Mouse (Mus musculus) gastrocnemius, postnatal 25 days (tissue): ENCODE measurements at regions not wholly inside any gene's neighbourhood (a gene's known extent, or its start where the extent isn't known, plus 50 kb on each side); places are given as distances from the start of the nearest gene placed in this dataset.

Source experiments
- DNase-seq: peaks from one replicate; pipeline ENCODE4 v3.0.0; 2022

DNA sequence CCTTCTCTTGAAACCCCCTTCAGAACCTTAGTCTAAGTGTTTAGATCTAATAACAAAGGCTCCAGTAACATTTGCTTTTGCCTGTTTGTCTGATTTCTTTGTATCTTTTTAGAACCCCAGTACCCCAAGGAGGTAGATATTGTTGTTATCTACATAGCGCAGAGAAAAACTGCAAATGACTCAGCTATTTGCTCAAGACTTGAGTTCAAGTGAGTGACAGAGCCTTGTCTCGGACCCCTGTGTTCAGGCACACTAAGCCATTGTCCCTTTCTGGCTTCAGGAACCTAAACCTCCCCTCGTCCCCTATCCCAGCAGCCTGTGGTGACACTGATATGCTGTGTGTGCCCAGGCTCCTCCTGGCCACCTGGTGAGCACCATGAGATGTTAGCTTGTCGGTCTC, 421.5 kb downstream of the Cd83 start:
- DNase-seq = no peak

DNA sequence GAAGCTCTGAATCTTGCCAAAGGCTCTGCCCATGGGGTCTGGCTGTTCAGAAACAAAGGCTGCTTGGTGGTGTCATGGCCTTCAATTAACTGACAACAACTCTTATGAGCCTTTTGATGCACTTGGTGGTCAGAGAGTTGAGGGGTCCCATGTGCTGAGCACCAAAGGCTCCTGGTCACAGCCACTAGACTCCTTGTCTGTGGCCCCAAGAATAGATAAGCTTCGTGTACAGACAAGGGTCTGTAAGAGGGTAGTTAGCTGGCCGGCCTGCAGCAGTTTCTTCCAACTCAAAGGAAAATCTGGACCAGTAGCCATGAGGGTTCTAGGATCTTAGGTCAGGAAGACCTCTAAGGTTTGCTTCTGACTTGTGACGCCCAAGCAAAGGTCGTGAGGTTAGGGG, 421.9 kb downstream of the Cd83 start:
- no peak for DNase-seq

GRCm38 (mm10) chr13:44207400-44208005, 422.9 kb downstream of the Cd83 start:
- DNase-seq = no peak

GRCm38 (mm10) chr13:44209036-44209435, 424.5 kb downstream of the Cd83 start:
- DNase-seq = no peak

DNA sequence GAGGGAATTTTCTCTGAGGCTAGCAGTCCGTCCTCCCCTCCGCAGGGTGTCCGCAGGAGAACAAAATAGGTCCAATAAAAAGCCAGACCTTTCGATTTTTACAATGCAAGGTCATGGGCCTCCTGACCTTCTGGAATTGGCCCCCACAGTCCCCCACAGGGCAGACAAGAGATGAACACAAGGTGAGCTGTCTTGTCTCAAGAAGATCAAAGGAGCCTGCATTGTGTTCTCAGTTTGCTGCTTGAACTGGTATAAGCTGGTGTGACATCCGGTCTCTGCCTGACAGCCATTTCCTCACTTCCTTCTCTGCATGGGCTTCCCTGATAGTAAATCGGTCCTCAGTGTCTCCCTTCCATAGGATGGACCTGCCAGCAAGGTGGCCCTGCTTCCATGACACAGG, 425.5 kb downstream of the Cd83 start:
- DNase-seq = no peak

- DNase-seq = no peak
Measured at GRCm38 (mm10) chr13:44212356-44212755, 427.8 kb downstream of the Cd83 start.

- DNase-seq = no peak
Measured at GRCm38 (mm10) chr13:44212936-44213335, 428.4 kb downstream of the Cd83 start.

GRCm38 (mm10) chr13:44218266-44218665, 433.7 kb downstream of the Cd83 start:
- no peak for DNase-seq

- DNase-seq = no peak
Measured at GRCm38 (mm10) chr13:44221721-44222120, 437.1 kb downstream of the Cd83 start.

DNA sequence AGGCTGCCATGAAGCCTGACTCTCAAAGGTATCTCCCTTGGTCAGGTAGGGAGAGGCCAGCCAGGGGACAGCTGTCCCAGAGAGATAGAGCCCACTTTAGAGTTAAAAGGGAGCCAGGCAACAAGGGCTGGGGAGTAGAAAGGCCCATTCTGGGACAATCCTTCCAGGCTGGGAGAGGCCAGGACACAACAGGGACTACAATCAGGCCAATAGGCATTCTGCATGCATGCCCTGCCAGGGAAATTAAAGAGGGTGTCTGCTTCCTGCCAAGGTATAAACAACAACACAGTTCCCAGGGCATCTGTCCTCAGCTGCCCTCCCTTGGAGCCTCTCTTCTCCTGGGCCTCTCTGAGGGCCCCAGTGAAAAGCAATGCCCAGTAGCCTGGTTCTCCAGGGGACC, 437.8 kb downstream of the Cd83 start:
- DNase-seq = peak; percentile 74

GRCm38 (mm10) chr13:44227706-44228459, 443.3 kb downstream of the Cd83 start:
- DNase-seq = no peak

- peak; percentile 54 for DNase-seq
Measured at GRCm38 (mm10) chr13:44228540-44229135, 444.1 kb downstream of the Cd83 start.

DNA sequence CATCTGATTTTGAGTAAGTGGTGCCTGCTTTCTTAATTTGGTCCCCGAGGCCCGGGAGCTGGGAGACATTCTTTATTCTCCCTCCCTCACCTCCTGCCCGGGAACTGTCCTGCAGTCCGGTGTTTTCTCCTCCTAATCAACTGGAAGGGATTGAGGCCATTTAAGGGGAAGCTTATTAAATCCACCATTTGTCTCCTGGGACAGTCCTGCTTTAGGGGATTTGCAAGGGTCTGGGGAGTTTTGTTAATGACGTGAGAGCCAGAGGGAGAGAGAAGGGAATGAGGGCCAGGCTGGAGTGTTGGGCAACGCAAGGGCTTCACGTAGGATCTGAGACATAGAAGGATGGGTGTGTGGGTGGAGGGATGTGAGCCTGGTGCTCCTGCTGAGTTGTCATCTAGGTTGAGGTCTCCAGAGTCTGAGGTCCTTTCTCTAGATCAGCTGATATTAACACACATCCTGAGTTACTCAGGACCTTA, 444.6 kb downstream of the Cd83 start:
- no peak for DNase-seq

DNA sequence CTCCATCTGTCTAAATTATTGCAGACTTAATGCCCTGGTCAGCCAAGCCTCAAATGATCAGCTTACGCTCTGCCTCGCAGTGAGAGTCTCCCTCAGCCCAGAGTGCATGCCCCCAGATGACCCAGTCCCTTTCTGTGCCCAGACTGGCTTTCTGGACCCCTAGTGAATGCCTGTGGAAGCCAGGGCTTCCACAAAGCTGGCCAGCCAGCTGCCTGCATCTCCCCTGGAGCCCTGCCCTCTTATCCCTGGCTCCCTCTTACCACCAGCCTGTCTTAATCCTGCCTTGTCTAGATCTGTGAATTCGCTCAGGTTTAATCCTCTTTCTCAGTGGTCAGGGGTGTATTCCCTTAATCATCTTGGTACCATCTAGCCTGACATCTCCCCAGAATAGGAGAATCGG, 446.8 kb downstream of the Cd83 start:
- DNase-seq = peak; percentile 50

GRCm38 (mm10) chr13:44231868-44232715, 447.5 kb downstream of the Cd83 start:
- DNase-seq = no peak

DNA sequence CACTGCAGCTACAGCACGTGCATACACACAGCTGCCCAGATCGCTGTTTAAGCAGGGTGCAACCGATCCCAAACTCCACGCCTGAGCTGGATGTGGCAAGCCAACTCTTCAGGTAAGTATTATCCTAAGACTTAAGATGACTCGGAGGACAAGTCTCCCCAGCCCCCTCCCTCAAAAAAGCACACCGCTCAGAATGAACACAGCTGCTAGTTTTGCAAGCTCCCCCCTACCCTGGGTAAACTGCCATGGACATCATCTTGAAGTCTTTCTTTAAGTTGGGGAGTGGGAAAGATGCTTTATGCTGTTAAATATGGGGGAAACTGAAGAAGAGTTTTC, 448.1 kb downstream of the Cd83 start:
- no peak for DNase-seq

DNA sequence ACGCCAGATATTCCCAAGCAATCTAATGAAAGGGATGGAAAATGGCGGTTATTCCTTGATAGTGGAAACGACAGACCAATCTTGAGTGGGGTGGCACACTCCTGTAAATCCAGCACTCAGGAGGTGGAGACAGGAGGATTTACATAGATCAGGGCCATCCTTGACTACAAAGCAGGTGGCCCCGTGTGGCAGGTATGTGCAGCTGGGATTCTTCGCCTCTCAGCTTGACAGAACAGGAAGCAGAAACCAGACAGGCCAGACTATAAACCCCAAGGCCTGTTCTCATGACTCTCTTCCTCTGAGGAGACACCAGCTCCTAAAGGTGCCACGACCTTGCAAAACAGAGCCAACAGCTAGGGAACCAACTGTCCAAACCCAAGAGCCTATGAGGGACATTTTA, 449.7 kb downstream of the Cd83 start:
- DNase-seq = no peak

DNA sequence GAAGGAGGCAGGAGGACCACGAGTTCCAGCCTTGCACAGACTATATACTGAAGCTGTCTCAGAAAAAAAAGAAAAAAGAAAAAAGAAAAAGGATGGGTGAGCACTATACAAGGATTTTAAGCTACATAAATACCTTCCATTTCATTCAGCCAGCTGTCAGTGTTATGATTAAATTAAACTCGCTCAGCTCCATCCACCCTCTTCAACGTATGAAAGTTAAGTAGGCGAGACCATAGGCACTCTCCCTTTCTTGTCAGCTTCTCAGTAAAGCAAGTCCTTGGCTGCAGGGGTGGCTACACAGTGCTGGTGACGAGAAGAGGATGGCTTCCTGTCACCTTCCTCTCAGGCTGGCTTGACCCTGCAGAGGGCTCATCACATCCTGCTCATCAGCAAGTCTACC, 450.7 kb downstream of the Cd83 start:
- no peak for DNase-seq

- DNase-seq = peak; percentile 59
Measured at GRCm38 (mm10) chr13:44235941-44236340, 451.4 kb downstream of the Cd83 start.

- DNase-seq = no peak
Measured at GRCm38 (mm10) chr13:44238308-44238707, 453.7 kb downstream of the Cd83 start.

- no peak for DNase-seq
Measured at GRCm38 (mm10) chr13:44243211-44243610, 458.6 kb downstream of the Cd83 start.

GRCm38 (mm10) chr13:44246714-44247251, 462.2 kb downstream of the Cd83 start:
- no peak for DNase-seq
